Mouse (Mus musculus) liver, postnatal 0 days (tissue): Measurements from ENCODE around the gene Adgrl2. TPM values are rescaled to one million over a fixed set of nuclear protein-coding genes. Genes with fewer than 3 reads are reported as not detected.

Source experiments
- ATAC-seq: fragments of 200-750 bp; cut with Nextera tagmentation; 2 replicates; pipeline ENCODE4 v1.8.0; 2017; ENCODE audit warnings: mild to moderate bottlenecking, moderate library complexity
- DNase-seq: peaks from one replicate; pipeline ENCODE4 v3.0.0-alpha.2; 2016
- H3K27ac ChIP-seq: fragments of 300-500 bp; sonication (generic); 2 replicates; pipeline ENCODE4 v1.5.1; 2014; ENCODE audit warnings: antibody characterized with exemption, moderate library complexity, mild to moderate bottlenecking, low read depth
- H3K27me3 ChIP-seq: fragments of 300-500 bp; sonication (generic); 2 replicates; pipeline ENCODE4 v1.6.1; 2014; ENCODE audit warnings: low read length, control low read depth, mixed read lengths; ENCODE audit not compliant: insufficient read depth
- H3K36me3 ChIP-seq: fragments of 300-500 bp; sonication (generic); replicated peaks from 2 replicates; pipeline ENCODE4 v1.6.1; 2014; ENCODE audit warnings: mild to moderate bottlenecking, control low read depth, low read length, moderate library complexity, mixed read lengths; ENCODE audit not compliant: insufficient read depth
- H3K4me1 ChIP-seq: fragments of 300-500 bp; sonication (generic); 2 replicates; pipeline ENCODE4 v1.6.1; 2014; ENCODE audit warnings: antibody characterized with exemption, mild to moderate bottlenecking, control low read depth; ENCODE audit not compliant: insufficient read depth
- H3K4me2 ChIP-seq: fragments of 300-500 bp; sonication (generic); 2 replicates; pipeline ENCODE4 v1.6.1; 2014; ENCODE audit warnings: low read depth, mild to moderate bottlenecking, low read length, moderate library complexity, mixed read lengths
- H3K4me3 ChIP-seq: fragments of 300-500 bp; sonication (generic); 2 replicates; pipeline ENCODE4 v1.5.1; 2014; ENCODE audit warnings: low read depth, low read length
- H3K9ac ChIP-seq: fragments of 300-500 bp; sonication (generic); replicated peaks from 2 replicates; pipeline ENCODE4 v1.6.1; 2014; ENCODE audit warnings: mild to moderate bottlenecking, moderate library complexity
- H3K9me3 ChIP-seq: fragments of 300-500 bp; sonication (generic); 2 replicates; pipeline ENCODE4 v1.6.1; 2016; ENCODE audit warnings: mild to moderate bottlenecking, control low read depth, low read length, mixed read lengths
- CTCF ChIP-seq: sonication (generic); IDR thresholded peaks from 2 replicates; pipeline ENCODE4 v1.5.1; 2016; ENCODE audit warnings: antibody characterized with exemption, low read depth
- EP300 ChIP-seq: IDR thresholded peaks from 2 replicates; pipeline ENCODE4 v1.6.1; 2016; ENCODE audit warnings: antibody characterized with exemption, low read depth, mild to moderate bottlenecking
- WGBS: fragments of 180-500 bp; shearing (Covaris S2); extraction: QIAGEN DNeasy Blood & Tissue Kit; methylation state at CpG from one replicate; pipeline ENCODE4 v1.1.7; 2014; ENCODE audit not compliant: insufficient replicate concordance; 5-methylcytosine and 5-hydroxymethylcytosine counted together
- polyA plus RNA-seq: library from polyadenylated mRNA; unstranded; fragments of >200 nt; fragmentation: Nextera tagmentation; extraction: Ambion mirVana; gene quantifications from 2 replicates; pipeline ENCODE4 v1.2.1, GENCODE M21; 2015

The Adgrl2 gene
- polyA plus RNA-seq, 1 experiment from 2014 or later: 9.1 TPM

GRCm38 (mm10) chr3:148907873-148908272, 82.5 kb downstream of the Adgrl2 start:
- Histone ChIP-seq H3K27ac (no peak overlapping the region), H3K27me3 (no peaks in the 10 kb centered on the region), H3K9me3 (no peaks in the 10 kb centered on the region), H3K9ac (no peak overlapping the region), H3K4me1 (peaks cover 3% of the 10 kb centered on the region; the same call in 1 of the 2 replicates), H3K36me3 (no peaks in the 10 kb centered on the region), H3K4me2 (no peak overlapping the region), H3K4me3 (no peak overlapping the region)
- TF ChIP-seq EP300 (no peak), CTCF (no peak)
- WGBS: 59% methylated on average over 3 of the region's 3 CpGs
- ATAC-seq (no peak), DNase-seq (no peak)

- Histone ChIP-seq H3K9me3 (no peaks in the 10 kb centered on the region), H3K27ac (no peak overlapping the region), H3K36me3 (no peaks in the 10 kb centered on the region), H3K27me3 (no peaks in the 10 kb centered on the region), H3K9ac (no peak overlapping the region), H3K4me3 (no peak overlapping the region), H3K4me1 (peaks cover 3% of the 10 kb centered on the region; the same call in 1 of the 2 replicates), H3K4me2 (no peak overlapping the region)
- TF ChIP-seq CTCF: no peak
- no peak for TF ChIP-seq EP300
- ATAC-seq: peak; percentile 44
- DNase-seq: no peak
- WGBS: 38% methylated on average over 6 of the region's 6 CpGs
These were observed 83.2 kb downstream of the Adgrl2 start for GRCm38 (mm10) chr3:148907024-148907778.

GRCm38 (mm10) chr3:148905906-148906779, 84.2 kb downstream of the Adgrl2 start:
- no peak overlapping the region for H3K9ac ChIP-seq
- H3K4me2 ChIP-seq: no peak overlapping the region
- no peak overlapping the region for H3K4me3 ChIP-seq
- peaks cover 3% of the 10 kb centered on the region; the same call in 1 of the 2 replicates for H3K4me1 ChIP-seq
- H3K9me3 ChIP-seq: no peaks in the 10 kb centered on the region
- DNase-seq (no peak), ATAC-seq (no peak)
- TF ChIP-seq CTCF: no peak
- no peak for TF ChIP-seq EP300
- H3K27ac ChIP-seq: no peak overlapping the region
- no peaks in the 10 kb centered on the region for H3K27me3 ChIP-seq
- no peaks in the 10 kb centered on the region for H3K36me3 ChIP-seq
- WGBS: 71% methylated on average over 13 of the region's 13 CpGs

- H3K4me1 ChIP-seq: peaks cover 7% of the 10 kb centered on the region; the same call in 1 of the 2 replicates
- no peaks in the 10 kb centered on the region for H3K27me3 ChIP-seq
- H3K27ac ChIP-seq: no peak overlapping the region
- 65% methylated on average over 7 of the region's 7 CpGs for WGBS
- no peak overlapping the region for H3K4me3 ChIP-seq
- TF ChIP-seq CTCF (no peak), EP300 (no peak)
- no peak overlapping the region for H3K4me2 ChIP-seq
- ATAC-seq: no peak
- no peaks in the 10 kb centered on the region for H3K36me3 ChIP-seq
- H3K9me3 ChIP-seq: no peaks in the 10 kb centered on the region
- no peak overlapping the region for H3K9ac ChIP-seq
- DNase-seq: no peak
These were observed 84.9 kb downstream of the Adgrl2 start for GRCm38 (mm10) chr3:148905435-148905834.

- no peak for ATAC-seq
- Histone ChIP-seq H3K9ac (no peak overlapping the region), H3K27ac (no peak overlapping the region)
These were observed 90.5 kb downstream of the Adgrl2 start for GRCm38 (mm10) chr3:148899857-148900256.

GRCm38 (mm10) chr3:148899416-148899815, 90.9 kb downstream of the Adgrl2 start:
- TF ChIP-seq CTCF: no peak
- no peak for TF ChIP-seq EP300
- Histone ChIP-seq H3K4me3 (no peak overlapping the region), H3K36me3 (no peaks in the 10 kb centered on the region), H3K27me3 (no peaks in the 10 kb centered on the region), H3K9ac (no peak overlapping the region), H3K4me1 (peaks cover 17% of the 10 kb centered on the region), H3K9me3 (no peaks in the 10 kb centered on the region), H3K4me2 (no peak overlapping the region), H3K27ac (no peak overlapping the region)
- WGBS: 52% methylated on average over 6 of the region's 6 CpGs
- DNase-seq (no peak), ATAC-seq (no peak)

More at GRCm38 (mm10) chr3:148899857-148900256, 90.5 kb downstream of the Adgrl2 start:
- peaks cover 16% of the 10 kb centered on the region for H3K4me1 ChIP-seq
- no peak overlapping the region for H3K4me3 ChIP-seq
- H3K27me3 ChIP-seq: no peaks in the 10 kb centered on the region
- no peaks in the 10 kb centered on the region for H3K36me3 ChIP-seq
- no peak for TF ChIP-seq CTCF
- no peak for TF ChIP-seq EP300
- H3K9me3 ChIP-seq: no peaks in the 10 kb centered on the region
- no peak overlapping the region for H3K4me2 ChIP-seq
- DNase-seq: no peak
- 54% methylated on average over 6 of the region's 6 CpGs for WGBS
